Mouse (Mus musculus): Measurements from ENCODE around the gene Nckap5.

Gene Nckap5

DNA sequence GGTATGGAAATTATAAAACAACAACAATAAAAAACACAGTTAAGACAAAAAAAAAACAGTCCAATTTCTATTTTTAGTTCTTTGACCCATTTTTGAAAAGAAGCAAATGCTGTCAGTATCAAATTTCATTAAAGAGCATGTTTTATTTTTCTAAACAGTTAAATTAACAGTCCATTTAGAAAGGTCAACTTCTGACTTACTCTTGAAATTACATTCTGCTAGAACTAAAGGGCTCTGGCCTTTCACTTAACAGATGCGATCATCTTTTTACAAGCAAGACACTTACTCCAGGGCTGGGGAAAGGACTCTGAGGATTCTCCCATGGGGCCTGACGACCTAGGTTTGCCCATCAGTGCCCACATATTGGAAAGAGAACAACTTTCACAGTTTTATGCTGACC is 359.2 kb downstream of the Nckap5 start:
- DNase-seq (ENCODE audit: low read depth): no peak

- no peak for DNase-seq (ENCODE audit: low read depth)
Measured at GRCm38 (mm10) chr1:126470883-126471282, 359.7 kb downstream of the Nckap5 start.

- DNase-seq (ENCODE audit: low read depth): no peak
Measured at GRCm38 (mm10) chr1:126469818-126470544, 360.6 kb downstream of the Nckap5 start.

DNA sequence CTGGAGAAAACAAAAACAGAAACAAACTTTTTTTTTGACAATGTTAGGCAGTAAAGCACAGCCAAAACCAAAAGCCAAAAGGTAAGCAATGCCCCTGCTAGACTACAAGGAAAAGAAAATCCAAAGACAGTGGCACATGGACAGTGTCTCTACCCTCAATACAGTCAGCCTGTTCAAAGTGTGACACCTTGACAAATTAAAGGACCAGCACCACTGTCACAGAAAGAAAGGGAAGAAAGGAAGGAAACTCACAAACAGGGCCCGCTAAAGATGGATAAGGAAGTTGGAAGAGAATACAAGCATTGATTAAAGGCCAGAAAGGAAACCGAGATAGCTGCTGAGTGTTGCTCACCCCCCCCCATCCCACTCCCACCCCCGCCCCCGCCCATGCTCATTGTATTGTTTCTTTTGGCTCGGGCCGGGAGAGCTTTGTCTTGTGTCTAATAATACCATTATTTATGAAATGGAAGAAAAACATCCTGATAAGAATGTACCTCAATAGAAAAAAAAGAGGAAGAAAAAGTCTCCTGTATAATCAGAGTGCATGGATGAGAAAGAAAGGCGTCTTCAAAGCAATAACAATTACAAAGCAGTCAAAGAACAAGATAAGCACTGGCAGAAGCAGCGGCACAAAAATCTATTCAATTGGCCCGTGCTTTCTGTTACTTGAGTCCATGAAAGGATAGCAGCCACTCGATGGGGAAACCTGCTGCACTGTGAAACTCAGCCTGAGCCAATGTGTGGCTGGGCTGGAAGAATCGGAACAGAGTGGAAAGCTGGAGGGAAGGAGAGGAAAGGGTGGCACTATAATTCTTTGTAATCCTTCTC is 368.9 kb downstream of the Nckap5 start:
- DNase-seq (ENCODE audit: low read depth): no peak

DNA sequence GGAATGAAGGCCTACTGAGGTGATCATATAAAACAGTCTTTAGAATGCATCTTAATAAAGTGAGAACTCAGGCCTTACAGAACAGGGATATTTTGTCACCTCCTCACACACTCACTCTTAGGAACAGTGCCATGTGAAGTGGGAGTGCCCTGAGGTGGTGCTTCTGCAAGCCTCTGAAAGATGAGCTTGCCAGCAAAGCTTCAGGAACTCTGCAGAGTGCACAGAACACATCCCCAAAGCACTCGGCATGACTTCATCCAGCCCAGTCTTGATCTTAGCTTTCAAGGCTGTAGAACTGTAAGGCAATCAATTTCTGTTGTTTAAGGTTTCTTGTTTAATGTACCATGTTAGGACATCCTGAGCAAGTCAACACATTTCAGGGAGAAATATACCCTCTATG is 372.9 kb downstream of the Nckap5 start:
- no peak for DNase-seq (ENCODE audit: low read depth)

DNA sequence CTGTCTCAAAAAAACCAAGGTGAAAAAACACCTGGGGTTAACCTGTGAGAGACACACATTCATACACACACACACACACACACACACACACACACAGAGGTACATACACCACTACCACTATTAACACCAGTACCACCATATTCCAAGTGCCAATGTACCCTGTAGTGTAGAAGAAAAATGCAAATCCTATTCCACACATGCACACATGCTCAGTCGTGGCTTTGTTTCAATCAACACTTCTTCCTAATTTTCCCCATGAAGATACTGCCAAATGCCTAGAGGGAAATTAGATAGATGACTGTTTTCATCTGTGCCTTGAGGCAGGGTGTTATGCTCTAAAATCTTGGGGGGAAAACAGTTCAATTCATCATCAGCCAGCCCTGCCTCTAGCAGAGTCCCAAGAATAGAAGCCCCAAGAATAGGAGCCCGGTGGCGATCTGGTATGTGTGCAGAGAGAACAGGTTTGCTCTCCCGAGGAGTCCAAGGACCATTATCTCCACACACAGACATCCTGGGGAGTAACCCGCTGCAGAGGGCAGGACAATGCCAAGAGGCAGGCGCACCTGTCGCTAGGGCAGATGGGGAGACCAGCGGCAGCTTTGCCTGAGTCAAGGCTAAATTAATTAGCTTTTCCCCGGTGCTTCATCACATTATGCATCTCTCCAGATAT is 376.0 kb downstream of the Nckap5 start:
- no peak for DNase-seq (ENCODE audit: low read depth)

DNA sequence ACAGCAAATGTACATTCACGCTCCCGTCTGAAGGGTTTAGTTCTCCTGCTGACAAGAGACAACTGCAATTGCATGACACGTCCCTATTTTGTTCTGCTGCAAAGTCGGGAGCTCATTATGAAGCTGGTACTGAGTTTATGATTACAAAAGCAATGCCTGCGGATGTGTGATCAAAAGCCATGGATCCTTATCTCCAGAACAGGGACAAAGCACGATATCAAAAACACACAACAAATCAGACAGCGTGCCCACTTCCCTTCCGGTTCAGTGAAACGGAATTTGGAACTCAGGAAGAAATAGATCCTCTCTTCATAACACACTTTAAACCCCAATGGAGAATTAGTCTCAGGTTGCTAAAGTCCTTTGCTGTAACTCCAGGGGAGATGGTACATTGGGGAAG is 379.1 kb downstream of the Nckap5 start:
- DNase-seq (ENCODE audit: low read depth): no peak

DNA sequence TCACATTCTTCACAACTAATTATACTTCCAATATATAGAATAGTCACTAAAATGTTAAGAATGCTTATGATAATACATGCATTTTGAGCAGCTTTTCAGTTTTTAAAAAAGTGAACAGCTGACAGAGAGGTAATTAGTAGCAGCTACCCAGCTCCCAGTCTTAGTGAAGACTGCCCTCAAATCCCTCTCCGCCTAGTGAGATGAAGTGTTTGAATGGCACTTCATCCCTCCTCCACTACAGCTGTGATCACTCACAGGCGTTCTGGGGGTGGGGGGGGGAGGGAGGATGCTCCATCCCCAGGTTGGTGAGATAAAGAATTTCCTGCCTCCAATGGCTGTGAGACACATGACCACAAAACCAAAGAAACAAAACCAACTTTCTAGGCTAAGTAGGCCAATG is 381.2 kb downstream of the Nckap5 start:
- DNase-seq (ENCODE audit: low read depth): no peak

DNA sequence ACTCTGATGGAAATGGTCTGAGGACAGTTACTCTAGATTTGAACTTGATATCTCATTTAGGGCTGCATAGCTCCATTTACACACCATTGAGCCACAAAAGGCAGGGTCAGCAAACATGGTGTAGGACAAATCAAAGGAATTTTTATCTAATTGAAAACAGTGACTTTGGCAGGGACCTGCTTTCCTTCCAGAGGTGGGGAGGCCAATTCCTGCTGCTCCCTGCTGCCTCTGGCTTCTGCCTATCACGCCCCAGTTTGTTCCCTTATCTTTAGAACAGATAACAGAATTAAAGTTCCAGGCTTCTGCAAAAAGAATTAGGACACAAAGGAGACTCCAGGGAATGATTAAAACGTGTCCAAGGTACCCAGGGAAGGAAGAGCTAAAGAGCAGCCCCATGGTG is 386.7 kb downstream of the Nckap5 start:
- DNase-seq (ENCODE audit: low read depth): no peak

DNA sequence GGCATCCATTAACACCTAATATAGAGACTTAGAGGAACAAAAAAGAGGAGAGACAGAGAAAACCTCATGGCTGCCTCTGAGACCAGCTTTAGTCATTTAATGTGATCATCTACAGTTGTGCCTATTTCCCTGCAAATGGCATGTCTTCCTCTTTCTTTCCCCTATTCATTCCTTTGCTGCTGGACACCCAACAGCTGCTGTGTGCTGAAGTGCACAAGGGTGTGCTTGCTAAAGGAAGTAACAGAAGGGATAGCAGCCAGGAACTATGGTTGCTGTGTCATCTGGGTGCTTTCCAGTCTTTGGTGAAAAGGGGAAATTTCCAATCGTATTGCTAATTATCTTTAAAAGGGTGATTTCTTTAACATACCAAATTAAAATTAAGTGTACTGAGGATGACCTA is 387.9 kb downstream of the Nckap5 start:
- no peak for DNase-seq (ENCODE audit: low read depth)

DNA sequence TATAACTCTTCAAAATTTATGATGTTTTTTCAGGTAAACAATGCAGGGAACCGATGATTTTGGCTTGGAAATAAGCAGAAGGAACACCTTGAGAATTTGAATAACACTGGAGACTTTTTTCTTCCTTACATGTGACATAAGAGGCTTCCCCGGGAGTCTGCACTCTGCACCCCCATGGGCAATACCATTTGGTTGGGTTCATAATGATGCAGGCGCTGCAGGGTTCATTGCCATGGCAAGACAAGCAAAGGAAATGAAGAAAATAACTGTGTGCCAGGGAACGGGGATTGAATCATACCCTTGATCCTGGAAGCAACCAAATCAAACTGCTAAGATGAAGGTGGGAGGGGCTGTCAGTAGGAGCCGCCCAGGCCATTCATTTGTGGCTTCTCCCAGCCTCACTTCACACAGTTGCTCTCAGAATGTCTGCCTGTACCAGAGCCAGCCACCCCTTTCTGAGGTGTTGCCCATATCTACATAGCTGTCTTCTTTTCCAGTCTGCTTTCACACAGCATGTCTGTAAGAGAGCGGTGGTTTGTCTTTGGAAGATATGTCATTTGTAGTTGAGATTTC is 392.5 kb downstream of the Nckap5 start:
- no peak for DNase-seq (ENCODE audit: low read depth)

DNA sequence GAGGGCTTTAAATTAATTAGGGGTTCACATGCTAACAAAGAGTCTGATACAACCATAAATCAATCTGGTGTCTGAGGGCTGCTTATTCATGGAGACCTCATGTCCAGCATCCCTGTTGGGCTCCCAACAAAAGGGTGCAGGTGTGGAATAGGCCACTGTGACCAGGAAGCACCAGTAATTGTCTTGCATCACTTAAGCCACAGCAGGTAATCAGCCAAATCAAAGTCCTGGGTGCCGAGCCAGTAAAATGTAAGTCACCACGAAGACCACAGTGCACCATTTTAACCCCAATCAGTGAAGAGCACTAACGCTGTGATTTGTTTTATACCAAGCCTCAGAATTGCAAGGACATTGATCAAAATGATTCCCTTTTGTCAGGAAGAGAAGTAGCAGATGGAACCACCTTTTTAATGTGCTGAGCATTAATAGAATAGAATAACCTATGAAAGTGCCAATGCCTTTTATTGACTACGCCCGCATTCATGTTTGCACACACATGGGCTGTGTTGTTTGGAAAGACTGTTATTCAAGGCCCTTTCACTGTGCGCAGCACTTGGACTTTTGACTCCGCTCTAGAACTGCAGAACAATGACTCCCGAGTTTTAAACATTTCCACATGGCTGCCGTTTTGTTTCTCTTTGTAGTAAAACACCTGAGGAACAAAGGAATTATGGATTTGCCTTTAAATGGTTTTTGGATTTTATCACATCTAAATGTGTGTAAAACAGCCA is 393.5 kb downstream of the Nckap5 start:
- no peak for DNase-seq (ENCODE audit: low read depth)

GRCm38 (mm10) chr1:126432285-126432684 is 398.3 kb downstream of the Nckap5 start:
- no peak for DNase-seq (ENCODE audit: low read depth)

GRCm38 (mm10) chr1:126431594-126431993 is 399.0 kb downstream of the Nckap5 start:
- DNase-seq (ENCODE audit: low read depth): no peak

DNA sequence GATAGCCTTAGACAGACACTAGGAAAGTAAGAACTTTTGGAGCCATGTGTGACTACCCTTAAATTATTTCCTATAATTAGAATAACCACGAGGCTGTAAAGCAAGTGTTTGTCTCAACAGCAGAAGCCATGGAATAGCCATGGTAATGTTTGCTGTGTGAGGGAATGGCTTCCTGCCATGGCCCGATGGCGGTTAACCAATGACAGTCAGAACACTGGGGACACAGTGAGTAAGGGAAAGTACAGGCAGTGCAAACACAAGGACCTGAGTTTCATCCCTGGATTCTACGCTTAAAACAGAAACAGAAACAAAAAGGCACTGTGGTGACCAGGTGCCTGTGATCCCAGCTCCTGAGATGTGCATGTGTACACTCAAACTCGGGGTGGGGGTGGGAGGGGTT is 419.2 kb downstream of the Nckap5 start:
- no peak for DNase-seq (ENCODE audit: low read depth)

GRCm38 (mm10) chr1:126407886-126408285 is 422.7 kb downstream of the Nckap5 start:
- peak; percentile 11 for DNase-seq (ENCODE audit: low read depth)

- DNase-seq (ENCODE audit: low read depth): no peak
Measured at GRCm38 (mm10) chr1:126405543-126405942, 425.1 kb downstream of the Nckap5 start.

GRCm38 (mm10) chr1:126403970-126404369 is 426.6 kb downstream of the Nckap5 start:
- no peak for DNase-seq (ENCODE audit: low read depth)

DNA sequence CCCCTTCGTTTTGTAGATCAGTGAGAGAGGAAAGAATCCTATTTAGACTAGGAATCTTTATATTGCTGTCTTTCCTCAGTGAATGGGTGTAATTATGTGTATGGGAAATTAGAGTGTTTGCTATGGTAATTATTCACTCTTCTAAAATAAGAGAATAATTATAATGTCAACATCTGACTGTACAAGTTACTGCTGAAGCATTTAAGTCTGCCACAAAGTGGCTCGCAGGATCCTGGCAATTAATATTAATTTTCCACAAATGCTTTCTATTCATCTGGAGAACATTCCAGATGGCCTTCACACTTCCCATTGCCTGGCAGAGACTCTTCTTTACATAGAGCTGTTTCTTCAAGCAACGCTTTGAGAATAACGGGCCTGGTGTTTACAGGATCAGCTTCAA is 439.4 kb downstream of the Nckap5 start:
- DNase-seq (ENCODE audit: low read depth): no peak

DNA sequence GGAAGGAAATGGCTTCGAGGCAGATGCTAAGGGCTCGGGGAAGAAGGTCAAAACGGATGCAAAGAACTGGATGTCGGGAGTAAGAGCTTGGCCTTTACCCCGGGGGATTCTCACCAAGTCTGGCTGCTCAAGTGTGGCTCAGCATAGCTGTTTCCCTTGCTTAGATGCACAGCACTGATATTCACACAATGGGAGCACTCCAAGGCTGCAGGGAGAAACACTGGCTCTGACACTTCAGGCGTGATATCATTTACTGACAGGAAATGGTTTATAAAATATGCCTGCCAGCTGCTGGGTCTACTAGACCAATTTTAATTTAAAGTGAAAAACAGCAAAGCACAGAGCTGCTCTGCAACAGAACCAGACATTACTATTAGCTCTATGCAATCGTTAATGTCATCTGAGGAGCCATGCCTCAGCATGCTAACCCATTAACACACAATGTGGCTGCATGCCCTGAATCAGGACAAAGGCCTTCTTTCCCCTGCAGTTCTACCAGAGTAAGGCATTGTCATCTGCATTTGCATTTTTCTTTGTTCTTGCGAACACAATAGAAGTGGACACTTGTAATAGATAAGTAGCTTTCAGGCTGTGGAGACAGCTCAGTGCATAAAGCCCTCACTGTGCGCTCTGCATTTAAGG is 453.1 kb downstream of the Nckap5 start:
- DNase-seq (ENCODE audit: low read depth): no peak

DNA sequence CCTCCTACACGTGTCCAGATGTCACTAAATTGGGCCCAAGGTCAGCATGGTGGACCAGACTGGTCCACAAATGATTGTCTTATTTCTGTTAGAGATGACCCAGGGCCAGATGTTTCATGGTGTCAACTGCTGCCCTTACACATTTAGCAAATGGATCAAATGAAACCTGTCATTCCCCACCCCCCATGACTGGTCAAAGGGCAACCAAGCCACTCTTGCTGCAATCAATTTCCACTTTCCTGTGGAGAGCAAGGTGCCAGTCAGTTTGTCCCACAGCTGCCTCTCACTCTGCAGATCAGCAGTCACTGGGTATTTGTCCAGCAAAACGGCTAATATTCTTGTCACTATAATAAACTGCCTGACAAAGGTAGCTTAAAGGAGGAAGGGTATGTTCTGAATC is 463.9 kb downstream of the Nckap5 start:
- DNase-seq (ENCODE audit: low read depth): no peak
